Mouse (Mus musculus) adrenal gland, postnatal 14 days (tissue): Measurements from ENCODE around the gene Slc17a2. TPM values are rescaled to one million over a fixed set of nuclear protein-coding genes. Genes with fewer than 3 reads are reported as not detected.

Source experiments
- total RNA-seq: library from RNA; stranded (reverse); gene quantifications from 2 replicates; pipeline ENCODE4 v1.2.3, GENCODE M21; 2021

The Slc17a2 gene
- total RNA-seq, 1 experiment from 2014 or later: 12.9 TPM

Other genes with a start within 250 kb of the Slc17a2 start
- 184 TPM in 2 replicates for gene Hist1h3e, start 244.6 kb upstream of the Slc17a2 start, total RNA-seq
- 28.8 and 36.1 TPM in 2 replicates for gene Hist1h2ae, start 235.8 kb upstream of the Slc17a2 start, total RNA-seq
- 288 and 319 TPM in 2 replicates for gene Hist1h2bg, start 235.6 kb upstream of the Slc17a2 start, total RNA-seq
- 127 and 167 TPM in 2 replicates for gene Hist1h2bf, start 232.8 kb upstream of the Slc17a2 start, total RNA-seq
- gene Hist1h2ad, start 232.6 kb upstream of the Slc17a2 start, total RNA-seq: 12.6 and 14.1 TPM in 2 replicates
- gene Hist1h3d, start 231.2 kb upstream of the Slc17a2 start, total RNA-seq: 27.2 and 39.2 TPM in 2 replicates
- 250 and 265 TPM in 2 replicates for gene Hist1h4d, start 225.4 kb upstream of the Slc17a2 start, total RNA-seq
- 22.3 and 25.1 TPM in 2 replicates for gene Hist1h2be, start 185.9 kb upstream of the Slc17a2 start, total RNA-seq
- gene Hist1h1e, start 184.4 kb upstream of the Slc17a2 start, total RNA-seq: 139 and 157 TPM in 2 replicates
- 6.6 and 8.0 TPM in 2 replicates for gene Hist1h2ac, start 123.0 kb upstream of the Slc17a2 start, total RNA-seq
- gene Hist1h2bc, start 122.8 kb upstream of the Slc17a2 start, total RNA-seq: 84.6 and 133 TPM in 2 replicates
- 0.37 and 0.83 TPM in 2 replicates for gene Hist1h1t, start 111.2 kb upstream of the Slc17a2 start, total RNA-seq
- 161 and 165 TPM in 2 replicates for gene Hist1h4c, start 108.5 kb upstream of the Slc17a2 start, total RNA-seq
- gene Hfe, start 96.1 kb upstream of the Slc17a2 start, total RNA-seq: 29.0 and 39.1 TPM in 2 replicates
- gene Hist1h1c, start 68.2 kb upstream of the Slc17a2 start, total RNA-seq: 300 and 304 TPM in 2 replicates
- gene Hist1h3c, start 61.4 kb upstream of the Slc17a2 start, total RNA-seq: 82.5 and 109 TPM in 2 replicates
- 125 and 171 TPM in 2 replicates for gene Hist1h2bb, start 60.3 kb upstream of the Slc17a2 start, total RNA-seq
- 157 and 198 TPM in 2 replicates for gene Hist1h2ab, start 55.9 kb upstream of the Slc17a2 start, total RNA-seq
- gene Hist1h3b, start 54.7 kb upstream of the Slc17a2 start, total RNA-seq: 247 and 351 TPM in 2 replicates
- gene Hist1h4b, start 50.0 kb upstream of the Slc17a2 start, total RNA-seq: 217 and 308 TPM in 2 replicates
- gene Hist1h4a, start 45.8 kb upstream of the Slc17a2 start, total RNA-seq: 164 and 198 TPM in 2 replicates
- gene Hist1h3a, start 44.6 kb upstream of the Slc17a2 start, total RNA-seq: 183 and 216 TPM in 2 replicates
- 172 and 219 TPM in 2 replicates for gene Hist1h1a, start 43.3 kb upstream of the Slc17a2 start, total RNA-seq
- not detected in 2 replicates for gene Trim38, start 37.1 kb upstream of the Slc17a2 start, total RNA-seq
- gene Slc17a3, start 32.4 kb downstream of the Slc17a2 start, total RNA-seq: 0.38 and 4.4 TPM in 2 replicates
- 1.1 TPM in 1 of 2 replicates, not detected in the other for gene Slc17a1, start 60.8 kb downstream of the Slc17a2 start, total RNA-seq
- gene Slc17a4, start 108.0 kb downstream of the Slc17a2 start, total RNA-seq: 0.45 and 4.8 TPM in 2 replicates
- not detected in 2 replicates for gene Hist1h2ba, start 127.2 kb downstream of the Slc17a2 start, total RNA-seq
- gene Hist1h2aa, start 127.5 kb downstream of the Slc17a2 start, total RNA-seq: not detected in 2 replicates
- gene Scgn, start 184.2 kb downstream of the Slc17a2 start, total RNA-seq: 2.7 and 2.9 TPM in 2 replicates